15 mouse cellular contexts compared by ENCODE assay signal in genomic region chr13:113994586-113994985, GRCm38 (mm10).
DNase-seq lines count a peak whose midpoint lies in the region; ATAC-seq lines count a peak whose summit lies in the region.
"Had no signal": no experiment of that assay in that cellular context is flagged by ENCODE, and none has a peak within 500 bp of the region (broad histone marks: within the 10 kb centered on the region; RNA-seq: fewer than 3 reads in every experiment).

No protein-coding gene starts in this region.

- no peak overlapping the region for H3K4me3 ChIP-seq in hindbrain, embryonic 16.5 days (ENCODE audit: low read length)
- H3K4me3 ChIP-seq in hindbrain, embryonic 12.5 days, result no peak overlapping the region
- H3K4me3 ChIP-seq in forebrain, embryonic 11.5 days (ENCODE audit: low read depth, low read length), result no peak overlapping the region
- H3K4me3 ChIP-seq: embryonic facial prominence, embryonic 15.5 days; forebrain, embryonic 13.5 days; heart, embryonic 13.5 days; hindbrain, embryonic 15.5 days; liver, embryonic 15.5 days; midbrain, embryonic 15.5 days had no signal

- DNase-seq in cerebellum, adult 11 months, result peak; percentile 47
- DNase-seq in cerebellum, adult 8-10 months, result peak; percentile 51
- peak; percentile 6 to 41 for DNase-seq in gastrocnemius, adult 8-10 months (ENCODE audit: low spot score in 2 of 2)
- DNase-seq in right cerebral cortex, postnatal 36 days (ENCODE audit: low spot score in 2 of 2), result no peak
- no peak for DNase-seq in forebrain, embryonic 11.5 days (ENCODE audit: low spot score)
- DNase-seq: kidney, adult 2 months; layer of hippocampus, postnatal 36 days had no signal

- 63% methylated on average over 6 of the region's 6 CpGs for WGBS in hindbrain, embryonic 16.5 days
- WGBS in hindbrain, embryonic 12.5 days, result 70% methylated on average over 6 of the region's 6 CpGs
- WGBS in forebrain, embryonic 11.5 days, result 75% methylated on average over 6 of the region's 6 CpGs

- no peaks in the 10 kb centered on the region for H3K36me3 ChIP-seq in hindbrain, embryonic 16.5 days (ENCODE audit: control insufficient read depth, insufficient read depth, low read length)
- no peaks in the 10 kb centered on the region for H3K36me3 ChIP-seq in hindbrain, embryonic 12.5 days
- H3K36me3 ChIP-seq in forebrain, embryonic 11.5 days (ENCODE audit: control insufficient read depth, insufficient read depth, low read length), result no peaks in the 10 kb centered on the region
- H3K36me3 ChIP-seq: embryonic facial prominence, embryonic 15.5 days; heart, embryonic 13.5 days; hindbrain, embryonic 15.5 days; liver, embryonic 15.5 days; midbrain, embryonic 15.5 days had no signal

- H3K4me2 ChIP-seq in hindbrain, embryonic 16.5 days (ENCODE audit: low read length), result no peak overlapping the region
- no peak overlapping the region for H3K4me2 ChIP-seq in hindbrain, embryonic 12.5 days (replicated peaks)
- H3K4me2 ChIP-seq in forebrain, embryonic 11.5 days (ENCODE audit: low read depth, low read length, severe bottlenecking), result no peak overlapping the region
- H3K4me2 ChIP-seq: embryonic facial prominence, embryonic 15.5 days; forebrain, embryonic 13.5 days; heart, embryonic 13.5 days; hindbrain, embryonic 15.5 days; liver, embryonic 15.5 days; midbrain, embryonic 15.5 days had no signal

- H3K4me1 ChIP-seq in hindbrain, embryonic 16.5 days (ENCODE audit: control insufficient read depth, insufficient read depth, low read depth, low read length), result no peaks in the 10 kb centered on the region
- H3K4me1 ChIP-seq in hindbrain, embryonic 12.5 days, result peaks cover 11% of the 10 kb centered on the region; the same call in 1 of the 2 replicates
- H3K4me1 ChIP-seq in forebrain, embryonic 11.5 days (replicated peaks; ENCODE audit: control insufficient read depth, insufficient read depth, low read length), result 0 out of 2 replicates have a peak, but pooled peaks cover 3% of the 10 kb centered on the region
- H3K4me1 ChIP-seq: embryonic facial prominence, embryonic 15.5 days; hindbrain, embryonic 15.5 days; liver, embryonic 15.5 days; midbrain, embryonic 15.5 days had no signal

- H3K9me3 ChIP-seq in hindbrain, embryonic 16.5 days (ENCODE audit: control insufficient read depth, low read length), result no peaks in the 10 kb centered on the region
- no peaks in the 10 kb centered on the region for H3K9me3 ChIP-seq in hindbrain, embryonic 12.5 days (replicated peaks)
- H3K9me3 ChIP-seq in forebrain, embryonic 11.5 days (ENCODE audit: control insufficient read depth, low read length), result no peaks in the 10 kb centered on the region
- H3K9me3 ChIP-seq: embryonic facial prominence, embryonic 15.5 days; forebrain, embryonic 13.5 days; heart, embryonic 13.5 days; hindbrain, embryonic 15.5 days; liver, embryonic 15.5 days; midbrain, embryonic 15.5 days had no signal

- 0 out of 2 replicates have a peak, but pooled peaks have one; percentile 12 for ATAC-seq in hindbrain, embryonic 16.5 days
- no peak for ATAC-seq in hindbrain, embryonic 12.5 days (ENCODE audit: low FRiP score)
- ATAC-seq in forebrain, embryonic 11.5 days (replicated peaks; ENCODE audit: low FRiP score), result no peak
- ATAC-seq: forebrain, embryonic 13.5 days; midbrain, embryonic 15.5 days had no signal

- no peaks in the 10 kb centered on the region for H3K27me3 ChIP-seq in hindbrain, embryonic 16.5 days (replicated peaks; ENCODE audit: control insufficient read depth, insufficient read depth, low read length)
- H3K27me3 ChIP-seq in hindbrain, embryonic 12.5 days, result no peaks in the 10 kb centered on the region
- H3K27me3 ChIP-seq in forebrain, embryonic 11.5 days (ENCODE audit: control insufficient read depth, insufficient read depth, low read length), result no peaks in the 10 kb centered on the region
- H3K27me3 ChIP-seq: embryonic facial prominence, embryonic 15.5 days; forebrain, embryonic 13.5 days; heart, embryonic 13.5 days; hindbrain, embryonic 15.5 days; liver, embryonic 15.5 days; midbrain, embryonic 15.5 days had no signal

- H3K27ac ChIP-seq in hindbrain, embryonic 16.5 days (ENCODE audit: low read depth, low read length), result no peak overlapping the region
- H3K27ac ChIP-seq in hindbrain, embryonic 12.5 days, result no peak overlapping the region
- H3K27ac ChIP-seq in forebrain, embryonic 11.5 days (ENCODE audit: low read depth, low read length), result no peak overlapping the region
- H3K27ac ChIP-seq: embryonic facial prominence, embryonic 15.5 days; forebrain, embryonic 13.5 days; heart, embryonic 13.5 days; hindbrain, embryonic 15.5 days; liver, embryonic 15.5 days; midbrain, embryonic 15.5 days had no signal

- no peak overlapping the region for H3K9ac ChIP-seq in hindbrain, embryonic 16.5 days (ENCODE audit: low read depth, low read length)
- no peak overlapping the region for H3K9ac ChIP-seq in hindbrain, embryonic 12.5 days
- H3K9ac ChIP-seq in forebrain, embryonic 11.5 days (ENCODE audit: low read length), result no peak overlapping the region
- H3K9ac ChIP-seq: embryonic facial prominence, embryonic 15.5 days; forebrain, embryonic 13.5 days; heart, embryonic 13.5 days; hindbrain, embryonic 15.5 days; liver, embryonic 15.5 days; midbrain, embryonic 15.5 days had no signal

Comparison
In these comparisons a context has a peak if more than half of its experiments do, and no peak if none do; other contexts are left out.
1. DNase-seq: peak in cerebellum, adult 11 months (single experiment), cerebellum, adult 8-10 months (single experiment) and gastrocnemius, adult 8-10 months (2 of 2); none in right cerebral cortex, postnatal 36 days (0 of 2) and forebrain, embryonic 11.5 days (single experiment).